Mouse (Mus musculus): Measurements from ENCODE around the gene Olfr1339.

DNA sequence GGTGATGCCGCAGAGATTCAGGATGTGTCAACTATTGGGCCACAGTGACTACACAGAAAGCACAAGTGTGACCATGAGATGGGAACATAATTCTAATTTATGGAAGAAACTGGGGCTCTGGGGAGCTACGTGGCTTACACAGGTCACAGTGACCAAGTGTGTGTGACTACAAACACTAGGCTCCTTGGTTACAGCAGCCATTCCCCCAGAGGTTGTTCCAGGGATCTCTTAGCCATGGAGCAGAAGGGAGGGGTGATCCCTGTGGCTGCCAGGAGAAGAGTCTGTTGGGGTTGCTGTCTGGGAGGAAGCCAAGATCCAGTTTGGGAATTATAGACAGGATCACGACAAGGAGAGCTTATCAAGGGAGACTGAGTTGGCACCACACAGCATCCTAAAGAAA, 28.8 kb upstream of the Olfr1339 start, which contains the start of gene Olfr1341:
- TF ChIP-seq CTCF (IDR thresholded peaks at IDR 0.05; ENCODE audit: low read depth, low read length) (no peak), POLR2A (IDR thresholded peaks at IDR 0.05; ENCODE audit: borderline replicate concordance, low read depth, low read length) (no peak)
